9 mouse cellular contexts compared by ENCODE assay signal in the genomic region with DNA sequence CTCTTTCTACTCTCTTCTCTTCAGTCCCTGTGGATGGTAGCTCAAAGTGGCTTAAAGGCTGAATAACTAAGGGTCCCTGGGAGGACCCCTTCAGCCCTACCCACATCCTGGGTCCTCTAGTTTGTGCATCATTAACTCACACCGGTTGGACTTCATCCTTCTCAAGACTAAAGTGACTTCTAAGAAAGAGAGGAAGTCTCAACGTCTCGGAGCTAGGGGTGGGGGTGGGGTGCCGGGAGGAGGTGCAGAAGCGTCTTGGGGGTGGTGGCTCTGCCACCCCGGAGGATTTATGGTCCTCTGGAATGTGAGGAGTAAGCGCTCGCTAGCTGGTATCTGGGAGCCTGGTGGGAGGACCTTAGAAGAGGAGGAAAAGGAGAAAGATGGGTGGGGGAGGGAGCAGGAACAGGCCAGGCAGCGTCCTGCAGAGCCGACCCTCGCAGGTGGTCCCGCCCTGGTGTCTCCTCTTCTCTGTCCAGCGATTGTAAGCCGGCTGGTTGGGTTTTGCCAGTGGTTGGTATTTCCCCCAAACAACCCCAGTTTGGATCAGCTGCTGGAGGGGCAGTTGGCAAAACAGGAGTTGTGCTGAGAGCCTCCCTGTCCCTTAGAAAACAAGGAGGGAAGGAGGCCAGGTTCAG. TPM values are rescaled to one million over a fixed set of nuclear protein-coding genes. Genes with fewer than 3 reads are reported as not detected.
DNase-seq lines count a peak whose midpoint lies in the region; ATAC-seq and TF ChIP-seq lines count a peak whose summit lies in the region.
"Had no signal": no experiment of that assay in that cellular context is flagged by ENCODE, and none has a peak within 500 bp of the region (broad histone marks: within the 10 kb centered on the region; RNA-seq: fewer than 3 reads in every experiment).

No protein-coding gene starts in this region.

- peak overlapping the region; percentile 79 for H3K27ac ChIP-seq in layer of hippocampus, adult 2 months
- no peak overlapping the region for H3K27ac ChIP-seq in hindbrain, embryonic 14.5 days
- H3K27ac ChIP-seq in liver, embryonic 13.5 days: peak overlapping the region; percentile 50

- no peak for DNase-seq in layer of hippocampus, adult 2 months (ENCODE audit: low spot score in 2 of 2)
- no peak for DNase-seq in layer of hippocampus, adult 9-11 months
- peak; percentile 46 for DNase-seq in ZHBTc4 (ENCODE audit: low read depth, low spot score)
- no peak for DNase-seq in hindbrain, embryonic 14.5 days (ENCODE audit: low spot score)
- no peak for DNase-seq in liver, embryonic 13.5 days
- DNase-seq in right cerebral cortex, adult 2 months (ENCODE audit: low spot score in 2 of 2): no peak
- no peak for DNase-seq in spleen, adult 18-20 months
- no peak for DNase-seq in thymus, postnatal 25 days

- H3K4me3 ChIP-seq in layer of hippocampus, adult 2 months: peak overlapping the region; percentile 79
- peak overlapping the region; percentile 56 for H3K4me3 ChIP-seq in hindbrain, embryonic 14.5 days (replicated peaks; ENCODE audit: low read length)
- peak overlapping the region; percentile 83 for H3K4me3 ChIP-seq in liver, embryonic 13.5 days (replicated peaks)

- H3K27me3 ChIP-seq in hindbrain, embryonic 14.5 days (ENCODE audit: control insufficient read depth, insufficient read depth, low read length): peaks cover 51% of the 10 kb centered on the region
- peaks cover 14% of the 10 kb centered on the region for H3K27me3 ChIP-seq in liver, embryonic 13.5 days

- WGBS in hindbrain, embryonic 14.5 days: 0% methylated on average over 14 of the region's 14 CpGs
- WGBS in liver, embryonic 13.5 days (ENCODE audit: insufficient replicate concordance): under 1% methylated on average over 14 of the region's 14 CpGs

- H3K9ac ChIP-seq in hindbrain, embryonic 14.5 days: peak overlapping the region; percentile 60
- H3K9ac ChIP-seq in liver, embryonic 13.5 days: peak overlapping the region; percentile 83

- ATAC-seq in hindbrain, embryonic 14.5 days (ENCODE audit: low FRiP score): no peak
- no peak for ATAC-seq in liver, embryonic 13.5 days (ENCODE audit: low read depth)

- H3K4me2 ChIP-seq in hindbrain, embryonic 14.5 days (replicated peaks): peak overlapping the region; percentile 72
- H3K4me2 ChIP-seq in liver, embryonic 13.5 days: peak overlapping the region; percentile 95

- H3K9me3 ChIP-seq in hindbrain, embryonic 14.5 days (ENCODE audit: control insufficient read depth, low read length): no peaks in the 10 kb centered on the region
- no peaks in the 10 kb centered on the region for H3K9me3 ChIP-seq in liver, embryonic 13.5 days (replicated peaks)

- H3K36me3 ChIP-seq in hindbrain, embryonic 14.5 days (replicated peaks; ENCODE audit: control insufficient read depth, insufficient read depth): no peaks in the 10 kb centered on the region
- H3K36me3 ChIP-seq in liver, embryonic 13.5 days: no peaks in the 10 kb centered on the region

- peaks cover 13% of the 10 kb centered on the region; the same call in 1 of the 2 replicates for H3K4me1 ChIP-seq in hindbrain, embryonic 14.5 days (replicated peaks; ENCODE audit: control insufficient read depth, insufficient read depth, low read length)
- H3K4me1 ChIP-seq in liver, embryonic 13.5 days (replicated peaks): peaks cover 78% of the 10 kb centered on the region

- TF ChIP-seq CTCF in layer of hippocampus, adult 2 months (conservative IDR thresholded peaks at IDR 0.05): no peak

RNA-seq across cellular contexts. Expression of a gene that starts 1.3 kb away (rescaled TPM):
- 10 to 100 TPM; 67.3 to 74.6 TPM for total RNA-seq in layer of hippocampus, adult 2 months (2021)
- polyA plus RNA-seq in hindbrain, embryonic 14.5 days (2014; fragmentation: Nextera tagmentation; extraction: Ambion mirVana): 60.5 and 65.9 TPM in 2 replicates
- polyA plus RNA-seq in liver, embryonic 13.5 days (2015; fragmentation: Nextera tagmentation; extraction: Ambion mirVana): 59.8 and 69.9 TPM in 2 replicates

RNA-seq across cellular contexts. Expression of a gene that starts 22.8 kb away (rescaled TPM):
- 10 to 100 TPM; 18.1 to 20.1 TPM for total RNA-seq in layer of hippocampus, adult 2 months (2021)
- 10.7 and 11.7 TPM in 2 replicates for polyA plus RNA-seq in hindbrain, embryonic 14.5 days (2014; fragmentation: Nextera tagmentation; extraction: Ambion mirVana)
- 5.1 and 6.8 TPM in 2 replicates for polyA plus RNA-seq in liver, embryonic 13.5 days (2015; fragmentation: Nextera tagmentation; extraction: Ambion mirVana)

RNA-seq across cellular contexts. Expression of a gene that starts 23.2 kb away (rescaled TPM):
- total RNA-seq in layer of hippocampus, adult 2 months (2021): 10 to 100 TPM; 20.5 to 20.6 TPM
- polyA plus RNA-seq in hindbrain, embryonic 14.5 days (2014; fragmentation: Nextera tagmentation; extraction: Ambion mirVana): 18.2 and 20.0 TPM in 2 replicates
- polyA plus RNA-seq in liver, embryonic 13.5 days (2015; fragmentation: Nextera tagmentation; extraction: Ambion mirVana): 11.9 and 13.3 TPM in 2 replicates

RNA-seq across cellular contexts. Expression of a gene that starts 30.7 kb away (rescaled TPM):
- total RNA-seq in layer of hippocampus, adult 2 months (2021): under 1 TPM; 0.38 to 0.49 TPM
- polyA plus RNA-seq in hindbrain, embryonic 14.5 days (2014; fragmentation: Nextera tagmentation; extraction: Ambion mirVana): not detected in 2 replicates
- polyA plus RNA-seq in liver, embryonic 13.5 days (2015; fragmentation: Nextera tagmentation; extraction: Ambion mirVana): 0.97 TPM in 2 replicates
- total RNA-seq: common myeloid progenitor, adult 5-6 weeks had no signal
